Mouse (Mus musculus) heart, postnatal 0 days (tissue): Measurements from ENCODE around the gene Ly6g6c.

Source experiments
- CTCF ChIP-seq: IDR thresholded peaks from 2 replicates; pipeline ENCODE4 v1.5.1; 2016; ENCODE audit warnings: antibody characterized with exemption, control low read depth, low read depth
- EP300 ChIP-seq: IDR thresholded peaks from 2 replicates; pipeline ENCODE4 v1.6.1; 2016; ENCODE audit warnings: antibody characterized with exemption, low read depth

- no peak for TF ChIP-seq CTCF
- no peak for TF ChIP-seq EP300
Observed at GRCm38 (mm10) chr17:35019894-35020293, 45.3 kb upstream of the Ly6g6c start.
